Mouse (Mus musculus): ENCODE data around the gene Perm1. TPM values are rescaled to one million over a fixed set of nuclear protein-coding genes. Genes with fewer than 3 reads are reported as not detected.
A peak's percentile ranks its signal among the peaks of the same experiment; 100 is the strongest.

Gene Perm1
- polyA plus RNA-seq, 1 experiment from 2014 or later, result 0.35 TPM

GRCm38 (mm10) chr4:156185950-156186850, 29.5 kb upstream of the Perm1 start:
- 30% methylated on average over 31 of the region's 31 CpGs for WGBS
- Histone ChIP-seq H3K9ac (ENCODE audit: low read depth, low read length) (peak overlapping the region; percentile 57), H3K27ac (ENCODE audit: low read length) (no peak overlapping the region), H3K4me1 (ENCODE audit: control insufficient read depth, insufficient read depth, low read length) (peaks cover 45% of the 10 kb centered on the region), H3K27me3 (replicated peaks; ENCODE audit: control insufficient read depth, insufficient read depth, low read length) (no peaks in the 10 kb centered on the region), H3K4me3 (ENCODE audit: low read length) (peak overlapping the region; percentile 11), H3K4me2 (ENCODE audit: low read depth, low read length) (peak overlapping the region; percentile 9; the same call in 1 of the 2 replicates), H3K9me3 (ENCODE audit: control insufficient read depth, low read length) (no peaks in the 10 kb centered on the region), H3K36me3 (ENCODE audit: control insufficient read depth, insufficient read depth, low read length) (peaks cover 9% of the 10 kb centered on the region)
- ATAC-seq, result no peak

GRCm38 (mm10) chr4:156188162-156188810, 27.4 kb upstream of the Perm1 start:
- Histone ChIP-seq H3K27me3 (replicated peaks; ENCODE audit: control insufficient read depth, insufficient read depth, low read length) (no peaks in the 10 kb centered on the region), H3K4me3 (ENCODE audit: low read length) (no peak overlapping the region), H3K27ac (ENCODE audit: low read length) (no peak overlapping the region), H3K36me3 (ENCODE audit: control insufficient read depth, insufficient read depth, low read length) (peaks cover 9% of the 10 kb centered on the region), H3K9ac (ENCODE audit: low read depth, low read length) (no peak overlapping the region), H3K9me3 (ENCODE audit: control insufficient read depth, low read length) (no peaks in the 10 kb centered on the region), H3K4me2 (ENCODE audit: low read depth, low read length) (no peak overlapping the region), H3K4me1 (ENCODE audit: control insufficient read depth, insufficient read depth, low read length) (peaks cover 60% of the 10 kb centered on the region)
- no peak for ATAC-seq
- WGBS, result 70% methylated on average over 5 of the region's 5 CpGs

GRCm38 (mm10) chr4:156188811-156189323, 26.8 kb upstream of the Perm1 start:
- Histone ChIP-seq H3K4me3 (ENCODE audit: low read length) (no peak overlapping the region), H3K9me3 (ENCODE audit: control insufficient read depth, low read length) (no peaks in the 10 kb centered on the region), H3K27ac (ENCODE audit: low read length) (peak overlapping the region; percentile 39; the same call in 1 of the 2 replicates), H3K4me2 (ENCODE audit: low read depth, low read length) (peak overlapping the region; percentile 5; the same call in 1 of the 2 replicates), H3K27me3 (replicated peaks; ENCODE audit: control insufficient read depth, insufficient read depth, low read length) (no peaks in the 10 kb centered on the region), H3K4me1 (ENCODE audit: control insufficient read depth, insufficient read depth, low read length) (peaks cover 66% of the 10 kb centered on the region), H3K9ac (ENCODE audit: low read depth, low read length) (no peak overlapping the region; the same call in 1 of the 2 replicates), H3K36me3 (ENCODE audit: control insufficient read depth, insufficient read depth, low read length) (peaks cover 9% of the 10 kb centered on the region)
- peak; percentile 65 for ATAC-seq
- WGBS, result 33% methylated on average over 6 of the region's 6 CpGs

GRCm38 (mm10) chr4:156192421-156193199, 23.1 kb upstream of the Perm1 start:
- Histone ChIP-seq H3K4me2 (ENCODE audit: low read depth, low read length) (peak overlapping the region; percentile 29), H3K9me3 (ENCODE audit: control insufficient read depth, low read length) (no peaks in the 10 kb centered on the region), H3K4me3 (ENCODE audit: low read length) (no peak overlapping the region), H3K4me1 (ENCODE audit: control insufficient read depth, insufficient read depth, low read length) (peaks cover 66% of the 10 kb centered on the region), H3K27ac (ENCODE audit: low read length) (peak overlapping the region; percentile 86), H3K9ac (ENCODE audit: low read depth, low read length) (peak overlapping the region; percentile 50), H3K36me3 (ENCODE audit: control insufficient read depth, insufficient read depth, low read length) (peaks cover 4% of the 10 kb centered on the region; the same call in 1 of the 2 replicates), H3K27me3 (replicated peaks; ENCODE audit: control insufficient read depth, insufficient read depth, low read length) (no peaks in the 10 kb centered on the region)
- peak; percentile 73 for ATAC-seq
- 40% methylated on average over 8 of the region's 8 CpGs for WGBS

- Histone ChIP-seq H3K9ac (ENCODE audit: low read depth, low read length) (no peak overlapping the region; the same call in 1 of the 2 replicates), H3K27ac (ENCODE audit: low read length) (peak overlapping the region; percentile 86), H3K4me1 (ENCODE audit: control insufficient read depth, insufficient read depth, low read length) (peaks cover 68% of the 10 kb centered on the region), H3K9me3 (ENCODE audit: control insufficient read depth, low read length) (no peaks in the 10 kb centered on the region), H3K36me3 (ENCODE audit: control insufficient read depth, insufficient read depth, low read length) (peaks cover 4% of the 10 kb centered on the region; the same call in 1 of the 2 replicates), H3K27me3 (replicated peaks; ENCODE audit: control insufficient read depth, insufficient read depth, low read length) (no peaks in the 10 kb centered on the region), H3K4me2 (ENCODE audit: low read depth, low read length) (no peak overlapping the region), H3K4me3 (ENCODE audit: low read length) (no peak overlapping the region)
- no peak for ATAC-seq
- WGBS, result 26% methylated on average over 2 of the region's 2 CpGs
These were observed 22.5 kb upstream of the Perm1 start for GRCm38 (mm10) chr4:156193200-156193590.

- Histone ChIP-seq H3K36me3 (ENCODE audit: control insufficient read depth, insufficient read depth, low read length) (peaks cover 4% of the 10 kb centered on the region; the same call in 1 of the 2 replicates), H3K9ac (ENCODE audit: low read depth, low read length) (peak overlapping the region; percentile 30; the same call in 1 of the 2 replicates), H3K9me3 (ENCODE audit: control insufficient read depth, low read length) (no peaks in the 10 kb centered on the region), H3K27me3 (replicated peaks; ENCODE audit: control insufficient read depth, insufficient read depth, low read length) (no peaks in the 10 kb centered on the region), H3K4me2 (ENCODE audit: low read depth, low read length) (peak overlapping the region; percentile 18; the same call in 1 of the 2 replicates), H3K27ac (ENCODE audit: low read length) (peak overlapping the region; percentile 86), H3K4me3 (ENCODE audit: low read length) (no peak overlapping the region), H3K4me1 (ENCODE audit: control insufficient read depth, insufficient read depth, low read length) (peaks cover 62% of the 10 kb centered on the region)
- 51% methylated on average over 5 of the region's 5 CpGs for WGBS
- ATAC-seq, result no peak
These were observed 21.8 kb upstream of the Perm1 start for GRCm38 (mm10) chr4:156193906-156194305.

- 50% methylated on average over 6 of the region's 6 CpGs for WGBS
These were observed 21.3 kb upstream of the Perm1 start for GRCm38 (mm10) chr4:156194346-156194745.

GRCm38 (mm10) chr4:156195927-156196870, 19.5 kb upstream of the Perm1 start:
- Histone ChIP-seq H3K27ac (ENCODE audit: low read length) (peak overlapping the region; percentile 77), H3K9ac (ENCODE audit: low read depth, low read length) (peak overlapping the region; percentile 89), H3K36me3 (ENCODE audit: control insufficient read depth, insufficient read depth, low read length) (no peaks in the 10 kb centered on the region), H3K27me3 (replicated peaks; ENCODE audit: control insufficient read depth, insufficient read depth, low read length) (no peaks in the 10 kb centered on the region), H3K4me1 (ENCODE audit: control insufficient read depth, insufficient read depth, low read length) (peaks cover 45% of the 10 kb centered on the region), H3K4me2 (ENCODE audit: low read depth, low read length) (peak overlapping the region; percentile 86), H3K4me3 (ENCODE audit: low read length) (peak overlapping the region; percentile 93), H3K9me3 (ENCODE audit: control insufficient read depth, low read length) (no peaks in the 10 kb centered on the region)
- WGBS, result 3% methylated on average over 35 of the region's 35 CpGs
- ATAC-seq, result no peak

More at GRCm38 (mm10) chr4:156194346-156194745, 21.3 kb upstream of the Perm1 start:
- Histone ChIP-seq H3K4me3 (ENCODE audit: low read length) (no peak overlapping the region), H3K27me3 (replicated peaks; ENCODE audit: control insufficient read depth, insufficient read depth, low read length) (no peaks in the 10 kb centered on the region), H3K27ac (ENCODE audit: low read length) (no peak overlapping the region; the same call in 1 of the 2 replicates), H3K4me2 (ENCODE audit: low read depth, low read length) (peak overlapping the region; percentile 18; the same call in 1 of the 2 replicates), H3K9ac (ENCODE audit: low read depth, low read length) (no peak overlapping the region; the same call in 1 of the 2 replicates), H3K4me1 (ENCODE audit: control insufficient read depth, insufficient read depth, low read length) (peaks cover 58% of the 10 kb centered on the region), H3K36me3 (ENCODE audit: control insufficient read depth, insufficient read depth, low read length) (peaks cover 4% of the 10 kb centered on the region; the same call in 1 of the 2 replicates), H3K9me3 (ENCODE audit: control insufficient read depth, low read length) (no peaks in the 10 kb centered on the region)
- no peak for ATAC-seq

Data from intestine, embryonic 16.5 days (tissue).